Mouse (Mus musculus) ES-E14 (cell line): ENCODE results near the gene Slc41a3.

Experiments
- CHD2 ChIP-seq: IDR thresholded peaks from 2 replicates; pipeline ENCODE4 v1.6.1; 2014; ENCODE audit warnings: mild to moderate bottlenecking, low read depth, low read length, inconsistent platforms
- HCFC1 ChIP-seq: IDR thresholded peaks from 2 replicates; pipeline ENCODE4 v1.6.1; 2012; ENCODE audit warnings: low read length, inconsistent platforms, borderline replicate concordance; ENCODE audit not compliant: insufficient read depth
- MAFK ChIP-seq: IDR thresholded peaks from 2 replicates; pipeline ENCODE4 v1.6.1; 2014; ENCODE audit warnings: mild to moderate bottlenecking, low read depth, low read length, inconsistent platforms; ENCODE audit not compliant: insufficient read depth
- ZC3H11A ChIP-seq: IDR thresholded peaks from 2 replicates; pipeline ENCODE4 v1.6.1; 2012; ENCODE audit warnings: low read depth, mild to moderate bottlenecking, inconsistent platforms, low read length, borderline replicate concordance

- TF ChIP-seq HCFC1 (no peak), MAFK (no peak), CHD2 (no peak), ZC3H11A (no peak)
Observed at GRCm38 (mm10) chr6:90567486-90567885, 37.0 kb upstream of the Slc41a3 start.
